Mouse (Mus musculus) lung, adult 2 months (tissue): ENCODE measurements around the gene Padi3.

Source experiments
- CTCF ChIP-seq: fragments of 200-500 bp; IDR thresholded peaks from 2 replicates; pipeline ENCODE4 v1.5.1; 2011; ENCODE audit warnings: mild to moderate bottlenecking, low read length, control low read depth; ENCODE audit not compliant: insufficient read depth
- POLR2A ChIP-seq: fragments of 200-500 bp; IDR thresholded peaks from 2 replicates; pipeline ENCODE4 v1.6.1; 2011; ENCODE audit warnings: low read depth, mild to moderate bottlenecking, control low read depth, low read length, borderline replicate concordance; ENCODE audit errors: extremely low read depth

DNA sequence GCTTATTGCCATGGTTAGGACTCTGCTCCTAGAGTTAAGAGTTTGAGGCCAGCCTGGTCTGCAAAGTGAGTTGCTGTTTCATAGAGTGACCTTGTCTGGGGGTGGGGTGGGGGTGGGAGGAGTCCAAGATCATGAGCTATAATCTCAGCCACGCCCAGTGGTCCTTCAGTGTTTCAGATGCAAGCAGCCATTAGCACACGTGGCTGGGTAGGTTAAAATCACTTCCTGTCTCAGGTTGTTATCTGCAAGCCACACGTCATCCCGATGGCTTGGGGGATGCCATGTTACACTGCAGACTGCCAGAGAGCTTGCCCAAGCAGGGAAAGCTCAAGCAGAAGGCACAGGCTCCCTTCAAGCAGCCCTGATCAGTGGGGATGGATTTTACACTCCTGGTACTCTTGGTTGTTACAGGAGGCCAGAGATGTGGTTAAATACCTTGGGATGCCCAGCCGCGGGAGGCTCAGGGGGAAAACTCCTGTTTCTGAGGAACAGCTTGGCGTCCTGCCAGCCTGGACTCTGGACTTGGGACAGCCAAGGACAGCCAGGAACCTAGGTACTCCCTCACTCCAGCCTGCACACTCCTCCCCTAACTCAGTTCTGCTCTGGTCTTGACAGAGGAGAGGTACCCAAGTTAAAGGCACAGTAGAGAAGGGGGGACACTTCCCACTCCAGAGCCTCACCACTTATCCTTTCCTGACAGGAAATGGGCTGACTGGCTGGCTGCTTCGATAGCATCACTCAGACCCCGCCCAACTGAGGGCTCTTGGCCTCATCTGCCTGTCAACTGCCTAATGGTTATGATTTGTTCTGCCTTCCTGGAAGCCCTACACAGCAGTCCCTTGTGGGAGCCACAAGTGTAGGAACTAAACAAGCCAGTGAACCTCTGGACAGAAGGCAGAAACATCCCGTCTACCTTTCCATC is 5.8 kb upstream of the Padi3 start:
- TF ChIP-seq CTCF = no peak
- TF ChIP-seq POLR2A = no peak
